10 mouse cellular contexts compared by ENCODE assay signal in the genomic region with DNA sequence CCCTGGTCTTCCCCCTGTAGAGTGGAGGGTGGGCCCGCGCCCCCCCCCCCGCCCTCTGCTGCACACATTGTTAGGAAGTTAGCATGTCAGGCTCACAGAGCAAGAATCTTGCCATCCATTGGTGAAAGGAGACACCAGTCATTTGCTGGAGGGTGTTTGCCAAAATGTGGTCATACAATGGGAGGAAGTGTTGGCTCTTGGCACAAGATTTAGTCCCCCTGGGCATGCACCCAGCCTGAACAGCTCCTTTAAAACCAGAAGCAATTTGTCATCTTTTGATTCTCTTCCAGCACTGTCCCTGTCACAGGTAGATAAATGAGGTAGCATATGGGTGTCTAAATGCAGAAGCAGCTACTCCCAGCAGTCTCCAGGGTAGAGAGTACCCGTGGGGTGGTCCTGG.
DNase-seq lines count a peak whose midpoint lies in the region; ATAC-seq lines count a peak whose summit lies in the region.
"Had no signal": no experiment of that assay in that cellular context is flagged by ENCODE, and none has a peak within 500 bp of the region (broad histone marks: within the 10 kb centered on the region; RNA-seq: fewer than 3 reads in every experiment).

No protein-coding gene starts in this region.

- H3K36me3 ChIP-seq in liver, embryonic 13.5 days = no peaks in the 10 kb centered on the region
- H3K36me3 ChIP-seq in hindbrain, embryonic 12.5 days = 0 out of 2 replicates have a peak, but pooled peaks cover 4% of the 10 kb centered on the region

- no peaks in the 10 kb centered on the region for H3K9me3 ChIP-seq in liver, embryonic 13.5 days (replicated peaks)
- H3K9me3 ChIP-seq in hindbrain, embryonic 12.5 days (replicated peaks) = no peaks in the 10 kb centered on the region

- no peak overlapping the region for H3K9ac ChIP-seq in liver, embryonic 13.5 days
- no peak overlapping the region for H3K9ac ChIP-seq in hindbrain, embryonic 12.5 days

- WGBS in liver, embryonic 13.5 days (ENCODE audit: insufficient replicate concordance) = 76% methylated on average over 4 of the region's 4 CpGs
- WGBS in hindbrain, embryonic 12.5 days = 73% methylated on average over 4 of the region's 4 CpGs

- H3K27ac ChIP-seq in liver, embryonic 13.5 days = peak overlapping the region; percentile 39; the same call in 1 of the 2 replicates
- peak overlapping the region; percentile 49; the same call in 1 of the 2 replicates for H3K27ac ChIP-seq in hindbrain, embryonic 12.5 days
- H3K27ac ChIP-seq: forebrain, embryonic 10.5 days had no signal

- no peaks in the 10 kb centered on the region for H3K27me3 ChIP-seq in liver, embryonic 13.5 days
- H3K27me3 ChIP-seq in hindbrain, embryonic 12.5 days = no peaks in the 10 kb centered on the region

- no peak for ATAC-seq in liver, embryonic 13.5 days (ENCODE audit: low read depth)
- ATAC-seq in hindbrain, embryonic 12.5 days (ENCODE audit: low FRiP score) = peak; percentile 18; the same call in 1 of the 2 replicates
- no peak for ATAC-seq in frontal cortex, adult (ENCODE audit: low TSS enrichment)
- no peak for ATAC-seq in inflammation-experienced regulatory T-cells, adult 6 months

- no peak overlapping the region for H3K4me3 ChIP-seq in liver, embryonic 13.5 days (replicated peaks)
- H3K4me3 ChIP-seq in hindbrain, embryonic 12.5 days = no peak overlapping the region
- H3K4me3 ChIP-seq: forebrain, embryonic 10.5 days had no signal

- peaks cover 23% of the 10 kb centered on the region for H3K4me1 ChIP-seq in liver, embryonic 13.5 days (replicated peaks)
- peaks cover 60% of the 10 kb centered on the region for H3K4me1 ChIP-seq in hindbrain, embryonic 12.5 days

- DNase-seq in adrenal gland, postnatal 10 days = peak; percentile 30
- no peak for DNase-seq in adrenal gland, adult 18-20 months (ENCODE audit: low spot score in 2 of 2)
- DNase-seq in liver, embryonic 13.5 days = no peak
- no peak for DNase-seq in liver
- DNase-seq in lung, postnatal 36 days = peak; percentile 74

- no peak overlapping the region for H3K4me2 ChIP-seq in liver, embryonic 13.5 days
- no peak overlapping the region for H3K4me2 ChIP-seq in hindbrain, embryonic 12.5 days (replicated peaks)
- H3K4me2 ChIP-seq: liver, embryonic 11.5 days had no signal

Comparison
In these comparisons a context has a peak if more than half of its experiments do, and no peak if none do; other contexts are left out.
1. DNase-seq: peak in adrenal gland, postnatal 10 days (single experiment) and lung, postnatal 36 days (single experiment); none in adrenal gland, adult 18-20 months (0 of 2), liver, embryonic 13.5 days (single experiment) and liver (single experiment).